Mouse (Mus musculus): ENCODE data around the gene Thap7. TPM values are rescaled to one million over a fixed set of nuclear protein-coding genes. Genes with fewer than 3 reads are reported as not detected.
"Not testable (repeated sequence)": the region's sequence is repeated elsewhere in the genome, so short reads cannot be mapped to it uniquely, and the experiment has no call there.

Gene Thap7
- 10 to 100 TPM; 34.5 to 36.4 TPM for total RNA-seq (2021)

DNA sequence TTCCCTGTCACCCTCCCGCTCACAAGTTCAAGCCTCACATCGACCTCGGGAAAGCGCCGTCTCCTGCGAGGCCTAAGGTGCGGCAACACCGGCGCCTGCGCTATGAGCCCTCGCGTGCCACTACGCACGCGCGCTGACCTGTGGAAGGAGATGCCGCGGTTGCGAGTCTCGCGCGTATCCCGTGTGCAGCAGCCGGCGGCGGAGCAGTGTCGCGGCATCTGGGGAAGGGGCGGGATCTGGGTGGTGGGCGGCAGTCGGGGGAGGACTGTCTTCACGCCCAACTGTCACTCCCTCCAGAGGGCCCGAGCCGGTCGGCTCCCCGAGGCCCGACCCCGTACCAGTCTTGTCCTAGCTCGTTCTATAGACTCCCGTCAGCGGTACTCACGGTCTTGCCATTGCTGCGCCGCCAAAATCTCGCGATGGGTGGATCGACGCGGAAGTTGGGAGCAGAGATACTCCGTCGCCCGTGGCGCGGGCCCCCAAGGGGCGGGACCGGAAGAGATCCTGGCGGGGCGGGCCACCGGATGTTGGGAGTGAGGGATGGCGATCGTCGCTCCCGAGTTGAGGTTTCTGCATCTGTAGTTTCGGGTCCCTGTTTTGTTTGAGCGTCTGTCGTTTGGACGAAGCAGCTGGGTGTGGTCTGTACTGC, at the start of gene Thap7:
Gene Thap7 (minus strand): TSS at position 497 of the 649 bp plus-strand sequence.
- DNase-seq, result peak; percentile 98
- intact Hi-C loops (cut with DNase I), result no loop called here

DNA sequence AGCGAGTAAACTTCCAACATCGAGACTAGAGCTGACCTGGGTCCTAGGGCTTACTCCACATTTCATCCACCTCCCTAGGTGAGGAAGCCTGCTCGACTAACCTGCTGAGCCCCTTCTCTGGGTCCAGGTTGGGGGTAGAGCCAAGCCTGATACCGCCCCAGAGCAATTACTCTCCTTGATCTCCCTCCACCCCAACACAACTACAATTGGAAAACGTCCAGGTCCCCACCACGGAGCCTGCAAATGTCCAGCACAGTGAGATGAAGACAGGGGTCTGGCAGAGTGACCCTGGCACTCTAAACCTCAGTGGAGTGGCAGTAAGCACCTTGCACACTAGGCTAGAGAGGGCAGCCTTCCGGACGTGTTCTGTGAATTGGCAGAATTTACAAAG, 45.9 kb upstream of the Thap7 start:
- intact Hi-C loops (cut with DNase I), result no loop called here
- DNase-seq, result no peak

DNA sequence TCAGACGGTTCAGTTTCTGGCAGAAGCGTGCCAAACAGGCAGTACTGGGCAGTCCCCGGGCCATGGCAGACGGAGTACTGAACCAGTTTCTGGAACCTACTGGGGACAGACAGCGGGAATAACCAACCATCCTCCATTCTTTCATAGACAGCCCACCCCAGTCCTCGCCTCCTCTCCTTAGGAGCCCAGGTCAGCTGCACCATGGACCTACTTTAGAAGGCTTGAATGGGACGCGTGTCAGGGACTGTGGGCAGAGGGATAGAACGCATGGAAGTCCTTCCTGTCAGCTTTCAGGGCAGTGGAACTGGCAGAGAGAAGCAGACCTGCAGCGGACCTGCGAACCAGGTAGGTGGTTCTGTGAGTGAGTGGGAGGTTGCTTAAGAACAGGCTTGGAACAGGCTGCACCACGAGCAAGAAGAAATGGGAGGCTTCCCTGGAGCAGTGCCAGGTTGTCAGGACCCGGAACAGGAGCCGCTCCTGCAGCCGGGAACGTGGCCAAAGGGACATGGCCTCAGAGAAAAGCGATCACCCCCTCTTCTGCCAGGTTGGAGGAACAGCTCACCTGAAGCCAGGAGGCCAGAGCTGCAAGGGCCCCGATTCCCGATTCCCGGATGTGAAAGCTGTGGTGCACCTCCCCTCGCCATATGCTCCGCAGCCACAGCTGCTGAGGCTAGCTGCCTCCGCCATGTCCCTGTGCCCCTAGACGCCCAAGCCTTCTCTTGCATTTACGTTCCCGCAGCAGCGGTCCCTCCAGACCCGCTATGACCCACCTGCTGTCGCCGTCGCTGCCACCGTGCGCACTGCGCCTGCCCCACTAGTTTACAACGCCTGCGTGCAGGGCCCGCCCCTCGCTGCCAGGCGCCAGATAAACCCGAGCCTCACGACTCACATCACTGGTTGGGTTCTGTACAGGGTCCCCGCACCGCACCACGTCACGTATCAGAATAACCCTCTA, 45.2 kb upstream of the Thap7 start:
- peak; percentile 84 for DNase-seq
- intact Hi-C loops (cut with DNase I), result no loop called here

GRCm38 (mm10) chr16:17566186-17566585, 35.2 kb upstream of the Thap7 start:
- DNase-seq, result no peak
- intact Hi-C loops (cut with DNase I), result no loop called here

DNA sequence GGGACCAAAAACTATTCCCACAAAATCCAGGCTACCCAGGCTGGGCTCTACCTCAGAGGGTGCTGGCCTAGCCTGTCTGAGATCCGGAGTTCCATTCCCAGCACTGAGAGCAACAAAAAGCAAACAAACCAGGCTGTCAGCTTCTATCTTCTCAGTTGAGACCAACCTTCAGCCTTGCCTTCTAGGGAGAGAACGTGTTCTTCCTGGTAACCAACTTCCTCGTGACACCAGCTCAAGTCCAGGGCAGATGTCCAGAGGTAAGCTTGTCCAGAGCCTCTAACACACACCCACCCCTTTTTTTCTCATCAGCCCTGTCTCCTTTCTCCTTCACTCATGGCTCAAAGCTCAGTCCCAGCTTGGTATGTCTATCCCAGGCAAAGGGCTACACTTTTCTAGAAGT, 33.8 kb upstream of the Thap7 start:
- DNase-seq, result no peak
- intact Hi-C loops (cut with DNase I), result no loop called here

DNA sequence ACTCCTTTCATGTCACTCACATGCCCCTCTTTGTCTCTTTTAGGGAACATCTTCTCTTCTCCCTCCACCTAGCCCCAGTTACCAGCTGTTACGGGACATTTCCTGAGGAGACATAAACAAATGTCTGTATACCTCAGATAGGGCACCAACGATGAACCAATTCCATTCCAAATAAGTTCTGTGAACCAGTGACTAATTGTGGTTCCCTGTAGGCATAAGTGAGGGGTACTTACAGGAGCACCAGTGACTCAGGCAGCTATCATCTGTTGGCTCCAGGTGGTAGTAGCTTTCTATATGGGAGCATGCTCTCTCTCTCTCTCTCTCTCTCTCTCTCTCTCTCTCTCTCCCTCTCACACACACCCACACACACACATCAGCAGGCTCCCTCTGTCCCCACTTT, 33.3 kb upstream of the Thap7 start:
- intact Hi-C loops (cut with DNase I), result no loop called here
- no peak for DNase-seq

DNA sequence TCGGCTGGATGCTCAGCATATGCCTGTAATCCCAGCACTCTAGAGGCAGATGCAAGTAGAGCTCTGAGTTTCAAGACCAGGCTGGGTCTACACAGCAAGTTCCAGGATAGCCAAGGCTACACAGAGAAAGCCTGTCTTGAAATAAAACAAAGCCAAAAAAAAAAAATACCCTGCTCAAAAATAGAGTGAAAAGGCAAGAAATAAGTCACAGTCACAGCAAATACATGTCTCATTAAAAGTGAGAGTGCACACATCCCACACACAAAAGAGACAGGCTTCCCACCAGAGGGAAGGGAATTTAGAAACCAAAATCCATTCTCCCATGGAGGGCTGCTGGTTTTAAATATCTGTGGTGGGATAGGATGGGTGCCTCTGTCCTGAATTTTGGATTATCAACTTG, 32.6 kb upstream of the Thap7 start:
- DNase-seq, result no peak
- intact Hi-C loops (cut with DNase I), result no loop called here

GRCm38 (mm10) chr16:17561751-17562208, 30.8 kb upstream of the Thap7 start, which contains the start of gene P2rx6:
TSS of gene P2rx6 (plus strand) at chr16:17561885.
- DNase-seq, result peak; percentile 71
- intact Hi-C loops (cut with DNase I), result no loop called here

DNA sequence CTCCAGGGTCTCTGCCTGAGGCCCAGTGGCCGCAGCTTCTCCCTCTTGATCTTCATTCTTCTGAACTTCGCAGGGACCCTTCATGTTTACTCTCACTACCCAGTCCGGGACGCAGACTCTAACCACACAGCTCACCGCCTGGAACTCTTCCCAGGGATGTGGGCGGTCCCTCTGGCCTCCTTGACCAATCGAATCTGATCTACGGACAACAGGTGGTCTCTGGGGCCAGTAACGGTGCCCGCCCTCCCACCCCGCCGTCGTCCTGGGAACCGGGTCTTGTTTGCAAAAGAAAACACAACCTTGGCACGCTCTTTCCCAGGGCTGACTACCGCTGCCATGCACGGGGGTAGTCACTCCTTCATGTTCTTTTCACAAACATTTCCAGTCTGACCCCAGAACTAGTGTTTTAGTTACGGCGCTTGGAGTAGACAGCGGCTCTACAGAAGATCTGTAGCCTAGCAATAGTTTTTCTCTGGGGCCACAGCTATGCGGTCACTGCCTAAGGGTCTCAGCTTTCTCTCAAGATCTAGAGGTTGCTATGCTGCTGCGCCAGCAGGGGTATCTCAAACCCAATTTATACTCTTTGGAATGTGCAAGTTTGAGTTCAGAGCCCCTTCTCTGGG, 30.3 kb upstream of the Thap7 start, which contains the start of gene Lrrc74b:
Gene Lrrc74b (minus strand): TSS at position 120 of the 623 bp plus-strand sequence.
- DNase-seq, result peak; percentile 73
- intact Hi-C loops (cut with DNase I), result no loop called here

DNA sequence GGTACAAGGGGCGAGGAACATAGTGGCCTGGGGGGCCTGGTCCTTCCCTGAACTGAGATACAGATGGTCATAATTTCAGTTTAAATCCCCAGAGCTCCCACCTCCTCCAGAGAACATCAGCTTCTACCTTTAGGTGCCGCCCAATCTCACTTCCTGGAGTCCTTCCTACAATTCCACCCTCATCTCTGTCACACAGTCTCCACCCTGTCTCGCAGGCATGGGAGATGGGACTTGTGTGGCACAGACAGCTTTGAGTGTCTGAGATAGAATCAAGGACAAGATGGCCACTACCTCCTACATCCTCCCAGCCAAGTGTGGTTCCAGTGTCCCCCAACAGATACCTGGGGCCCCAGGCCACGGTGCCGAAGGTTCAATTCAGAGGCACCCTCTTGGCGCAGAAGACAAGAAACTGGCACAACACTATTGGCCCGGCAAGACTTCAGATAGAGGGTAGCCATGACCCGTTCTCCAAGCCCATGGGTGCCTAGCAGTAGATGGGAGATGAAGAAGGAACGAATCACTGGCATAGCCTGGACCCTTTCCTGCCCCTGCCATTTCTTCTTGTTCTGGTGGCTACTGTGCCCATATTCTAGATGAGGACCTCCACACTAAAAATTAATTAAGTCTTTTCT, 28.6 kb upstream of the Thap7 start:
- no peak for DNase-seq
- intact Hi-C loops (cut with DNase I), result loop anchor here (5.0 kb wide), 1 partner anchor 58 kb away; the partner anchor contains the start of gene Smpd4

- intact Hi-C loops (cut with DNase I), result loop anchor here (5.0 kb wide), 1 partner anchor 58 kb away; the partner anchor contains the start of gene Smpd4
These were observed 27.9 kb upstream of the Thap7 start for GRCm38 (mm10) chr16:17558811-17559210.

GRCm38 (mm10) chr16:17557947-17558480, 27.1 kb upstream of the Thap7 start:
- intact Hi-C loops (cut with DNase I), result loop anchor here (5.0 kb wide), 1 partner anchor 59 kb away; the partner anchor contains the start of gene Smpd4
- DNase-seq, result peak; percentile 73

More at GRCm38 (mm10) chr16:17558811-17559210, 27.9 kb upstream of the Thap7 start:
- DNase-seq, result no peak

DNA sequence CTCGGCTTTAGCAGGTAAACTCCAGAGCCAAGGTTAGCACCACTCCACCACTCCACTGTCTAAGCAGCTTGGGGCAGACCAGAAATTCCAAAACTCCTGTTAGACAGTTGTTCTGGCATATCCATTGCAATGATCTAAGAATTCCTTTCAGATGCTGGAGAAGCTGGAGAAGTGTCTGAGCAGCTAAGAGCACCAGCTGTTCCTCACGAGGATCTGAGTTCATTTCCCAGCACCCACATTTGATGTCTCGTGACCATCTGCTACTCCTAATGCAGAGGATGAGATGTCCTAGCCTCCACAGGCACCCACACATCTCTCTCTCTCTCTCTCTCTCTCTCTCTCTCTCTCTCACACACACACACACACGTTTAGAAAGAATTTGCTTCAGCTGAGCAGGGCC, 26.0 kb upstream of the Thap7 start:
- intact Hi-C loops (cut with DNase I), result loop anchor here (5.0 kb wide), 1 partner anchor 60 kb away; the partner anchor contains the start of gene Smpd4
- no peak for DNase-seq

DNA sequence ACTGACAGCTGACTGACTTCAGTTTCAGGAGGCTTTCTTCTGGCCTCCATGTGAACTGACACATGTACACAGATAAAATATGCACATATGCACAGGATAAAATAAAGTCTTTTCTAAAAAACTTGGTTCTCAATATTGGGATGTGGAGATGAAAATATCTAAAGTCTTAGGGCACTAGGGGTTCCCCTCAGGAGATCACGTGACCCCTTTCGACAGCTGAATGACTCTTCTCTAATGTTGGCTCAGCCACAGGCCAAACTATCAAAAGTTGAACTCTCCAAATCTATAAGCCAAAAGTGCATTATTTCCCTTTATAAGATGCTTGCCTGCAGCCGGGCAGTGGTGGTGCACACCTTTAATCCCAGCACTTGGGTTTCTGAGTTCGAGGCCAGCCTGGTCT, 25.2 kb upstream of the Thap7 start:
- intact Hi-C loops (cut with DNase I), result loop anchor here (5.0 kb wide), 1 partner anchor 61 kb away; the partner anchor contains the start of gene Smpd4

DNA sequence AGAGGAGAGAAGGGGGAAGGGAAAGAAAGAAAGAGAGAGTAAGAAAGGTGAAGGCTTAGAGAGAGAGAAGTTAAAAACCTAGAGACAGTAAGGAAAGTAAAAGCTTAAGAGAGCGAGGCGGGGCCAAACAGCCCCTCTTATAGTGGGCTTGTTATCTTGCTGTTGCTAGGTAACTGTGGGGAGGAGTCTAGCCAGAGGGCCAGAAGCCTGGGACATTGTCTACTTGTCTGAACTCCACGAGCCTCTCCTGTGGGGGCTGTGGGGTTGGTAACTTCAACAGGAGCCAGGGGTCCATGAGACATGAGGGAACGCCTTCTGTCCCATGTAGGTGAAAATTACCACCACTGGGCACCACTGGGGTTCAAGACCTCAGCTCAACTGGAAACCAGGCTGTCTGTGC, 23.8 kb upstream of the Thap7 start:
- intact Hi-C loops (cut with DNase I), result loop anchor here (5.0 kb wide), 1 partner anchor 63 kb away; the partner anchor contains the start of gene Smpd4
- not testable (repeated sequence) for DNase-seq

More for the DNA sequence above, 25.2 kb upstream of the Thap7 start:
- DNase-seq, result no peak

DNA sequence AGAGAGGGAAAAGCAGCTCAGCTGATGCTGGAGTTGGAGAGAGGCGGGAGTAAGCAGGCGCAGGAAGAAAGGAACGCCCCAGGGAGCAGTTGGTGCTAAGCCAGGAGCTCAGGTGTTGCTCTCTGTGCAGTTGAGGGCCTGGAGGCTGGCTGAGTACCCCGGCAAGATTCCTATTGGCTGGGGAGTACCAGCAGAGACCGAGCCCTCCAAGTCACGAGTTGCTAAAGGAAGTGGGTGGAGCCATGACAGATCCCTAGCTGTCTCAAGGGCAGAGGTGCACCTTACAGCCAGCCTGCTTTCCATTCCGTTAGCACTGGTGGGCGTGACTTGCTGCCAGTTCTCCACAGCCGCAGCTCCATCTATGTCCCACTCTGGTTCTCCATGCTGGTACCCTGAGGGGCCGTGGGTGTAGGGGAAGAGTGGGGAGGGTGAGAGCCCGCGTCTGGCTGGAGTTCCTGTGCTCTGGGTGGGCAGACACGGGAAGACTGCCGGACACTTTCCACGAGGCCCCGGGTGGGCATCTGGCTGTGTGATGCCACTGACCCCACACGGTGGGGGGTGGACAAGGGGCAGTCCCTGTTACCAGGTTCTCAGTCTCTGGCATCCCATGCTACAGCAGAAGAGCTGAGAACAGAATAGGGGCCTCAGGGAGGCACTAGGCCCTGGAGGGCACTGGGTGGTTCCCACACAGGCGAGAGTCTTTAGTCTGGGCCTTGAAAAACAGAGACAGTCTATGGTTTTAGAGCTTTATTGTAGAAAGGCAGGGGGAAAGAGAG, 23.2 kb upstream of the Thap7 start:
- intact Hi-C loops (cut with DNase I), result no loop called here
- no peak for DNase-seq

DNA sequence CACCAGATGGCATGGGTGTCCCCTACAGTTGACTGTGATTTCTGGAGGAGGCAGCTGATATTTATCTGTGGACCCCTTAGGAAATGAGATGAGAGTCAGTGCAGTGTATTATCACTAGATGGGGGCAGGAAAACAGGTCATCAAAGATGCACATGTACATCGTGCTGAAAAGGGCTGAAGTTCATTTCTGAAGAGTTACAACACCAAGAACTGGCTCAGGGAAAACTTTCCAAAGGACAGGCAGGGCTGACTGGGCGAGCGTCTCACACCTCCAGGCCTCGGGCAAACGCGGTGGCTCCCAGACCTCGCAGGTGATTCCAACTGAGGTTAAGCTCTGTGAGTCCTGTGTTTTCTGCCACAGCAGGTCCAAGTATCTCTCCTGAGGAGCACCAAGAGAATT, 21.9 kb upstream of the Thap7 start:
- intact Hi-C loops (cut with DNase I), result no loop called here
- DNase-seq, result no peak

- no peak for DNase-seq
- intact Hi-C loops (cut with DNase I), result no loop called here
These were observed 11.7 kb upstream of the Thap7 start for GRCm38 (mm10) chr16:17542632-17543031.

DNA sequence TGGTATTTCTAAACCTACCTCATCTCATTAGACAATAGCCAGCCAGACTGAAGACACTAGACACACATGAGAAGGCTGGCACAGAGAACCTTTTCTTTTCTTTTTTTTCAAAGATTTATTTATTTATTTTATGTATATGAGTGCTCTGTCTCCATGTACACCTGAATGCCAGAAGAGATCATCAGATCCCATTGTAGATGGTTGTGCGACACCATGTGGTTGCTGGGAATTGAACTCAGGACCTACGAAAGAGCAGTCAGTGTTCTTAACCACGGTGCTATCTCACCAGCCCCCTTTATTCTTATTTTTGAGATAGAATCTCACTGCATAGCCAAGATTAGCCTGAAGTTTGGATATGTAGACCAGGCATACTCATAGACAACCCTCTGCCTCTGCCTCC, 5.6 kb upstream of the Thap7 start:
- intact Hi-C loops (cut with DNase I), result no loop called here

More for the DNA sequence above, 5.6 kb upstream of the Thap7 start:
- DNase-seq, result no peak

Measured in left cerebral cortex, postnatal 4 days (tissue).